Mouse (Mus musculus) thymus, adult 2 months (tissue): ENCODE data around the gene Nos1ap.

Source experiments
- CTCF ChIP-seq: fragments of 200-500 bp; IDR thresholded peaks from 2 replicates; pipeline ENCODE4 v1.5.1; 2012; ENCODE audit warnings: mild to moderate bottlenecking, control low read depth, low read length, moderate library complexity, borderline replicate concordance; ENCODE audit not compliant: control insufficient read depth, poor library complexity, insufficient read depth; ENCODE audit errors: extremely low read depth
- POLR2A ChIP-seq: fragments of 200-500 bp; IDR thresholded peaks from 2 replicates; pipeline ENCODE4 v1.6.1; 2012; ENCODE audit warnings: mild to moderate bottlenecking, low read length, control low read depth, moderate library complexity; ENCODE audit not compliant: control insufficient read depth, poor library complexity, insufficient read depth; ENCODE audit errors: extremely low read depth

DNA sequence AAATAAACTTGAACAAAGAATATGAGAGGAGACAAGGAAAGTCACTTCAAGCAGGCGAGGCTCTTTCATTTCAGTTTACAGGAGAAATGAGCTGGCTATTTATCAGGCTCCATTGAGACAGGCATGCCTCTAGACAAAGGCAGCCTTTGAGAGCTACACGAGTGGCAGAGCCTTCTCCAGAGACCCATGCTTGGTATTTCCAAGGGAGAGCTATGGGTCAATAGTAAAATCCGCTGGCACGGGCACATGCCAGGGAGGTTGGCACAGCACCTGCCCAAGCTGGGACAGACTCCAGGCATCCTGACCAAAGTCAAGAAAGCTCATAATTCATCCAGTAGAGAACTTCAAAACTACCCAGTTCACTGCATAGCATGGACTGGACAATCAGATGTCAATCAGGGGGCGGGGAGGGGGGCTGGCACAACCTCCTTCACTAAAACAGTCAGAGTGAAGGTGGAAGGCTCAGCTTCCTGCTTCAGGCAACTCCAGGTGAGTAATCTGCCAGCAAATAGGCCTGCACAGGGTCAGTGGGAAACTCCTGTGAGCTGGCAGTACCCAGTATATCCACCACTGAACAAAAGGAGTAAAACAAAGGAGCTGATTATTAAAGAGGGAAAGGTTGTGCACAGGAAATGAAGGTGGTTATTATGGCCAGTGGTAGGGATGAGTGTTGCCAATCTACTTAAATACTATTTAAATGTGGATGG, 129.6 kb downstream of the Nos1ap start:
- TF ChIP-seq POLR2A (no peak), CTCF (no peak)
